Mouse (Mus musculus) retina, postnatal 1 day (tissue): ENCODE results near the gene Lrrn2.

Experiments used
- DNase-seq: peaks from one replicate; pipeline ENCODE4 v3.0.0-alpha.2; 2012

Lrrn2 gene

GRCm38 (mm10) chr1:132880161-132881005, at the start of gene Lrrn2:
Gene Lrrn2 (plus strand): TSS chr1:132880273.
- peak; percentile 82 for DNase-seq

GRCm38 (mm10) chr1:132831963-132832362, 48.1 kb upstream of the Lrrn2 start:
- no peak for DNase-seq

- DNase-seq: no peak
These were observed 46.0 kb upstream of the Lrrn2 start for GRCm38 (mm10) chr1:132834037-132834436.

- DNase-seq: no peak
These were observed 43.2 kb upstream of the Lrrn2 start for GRCm38 (mm10) chr1:132836895-132837294.

GRCm38 (mm10) chr1:132837691-132838090, 42.4 kb upstream of the Lrrn2 start:
- DNase-seq: no peak

GRCm38 (mm10) chr1:132838371-132838770, 41.7 kb upstream of the Lrrn2 start:
- no peak for DNase-seq

- peak; percentile 17 for DNase-seq
These were observed 36.5 kb upstream of the Lrrn2 start for GRCm38 (mm10) chr1:132843612-132844011.

- DNase-seq: peak; percentile 14
These were observed 35.8 kb upstream of the Lrrn2 start for GRCm38 (mm10) chr1:132844088-132844804.

- no peak for DNase-seq
These were observed 34.3 kb upstream of the Lrrn2 start for GRCm38 (mm10) chr1:132845766-132846165.

GRCm38 (mm10) chr1:132850809-132851208, 29.3 kb upstream of the Lrrn2 start:
- no peak for DNase-seq

- DNase-seq: no peak
These were observed 28.8 kb upstream of the Lrrn2 start for GRCm38 (mm10) chr1:132851296-132851695.

GRCm38 (mm10) chr1:132851771-132852170, 28.3 kb upstream of the Lrrn2 start:
- peak; percentile 31 for DNase-seq

GRCm38 (mm10) chr1:132853312-132853711, 26.8 kb upstream of the Lrrn2 start:
- peak; percentile 63 for DNase-seq

GRCm38 (mm10) chr1:132858516-132859383, 21.3 kb upstream of the Lrrn2 start:
- no peak for DNase-seq

GRCm38 (mm10) chr1:132864220-132864619, 15.9 kb upstream of the Lrrn2 start:
- no peak for DNase-seq

GRCm38 (mm10) chr1:132865585-132865984, 14.5 kb upstream of the Lrrn2 start:
- DNase-seq: no peak

GRCm38 (mm10) chr1:132870327-132870726, 9.7 kb upstream of the Lrrn2 start:
- no peak for DNase-seq

- no peak for DNase-seq
These were observed 992 bp upstream of the Lrrn2 start for GRCm38 (mm10) chr1:132878951-132879610.

- no peak for DNase-seq
These were observed 292 bp upstream of the Lrrn2 start for GRCm38 (mm10) chr1:132879801-132880160.

GRCm38 (mm10) chr1:132881041-132881761, 1.1 kb downstream of the Lrrn2 start:
- peak; percentile 90 for DNase-seq

GRCm38 (mm10) chr1:132881836-132882235, 1.8 kb downstream of the Lrrn2 start:
- no peak for DNase-seq

- no peak for DNase-seq
These were observed 5.6 kb downstream of the Lrrn2 start for GRCm38 (mm10) chr1:132885701-132886100.
